Mouse (Mus musculus): ENCODE data around the gene Fuk.

DNA sequence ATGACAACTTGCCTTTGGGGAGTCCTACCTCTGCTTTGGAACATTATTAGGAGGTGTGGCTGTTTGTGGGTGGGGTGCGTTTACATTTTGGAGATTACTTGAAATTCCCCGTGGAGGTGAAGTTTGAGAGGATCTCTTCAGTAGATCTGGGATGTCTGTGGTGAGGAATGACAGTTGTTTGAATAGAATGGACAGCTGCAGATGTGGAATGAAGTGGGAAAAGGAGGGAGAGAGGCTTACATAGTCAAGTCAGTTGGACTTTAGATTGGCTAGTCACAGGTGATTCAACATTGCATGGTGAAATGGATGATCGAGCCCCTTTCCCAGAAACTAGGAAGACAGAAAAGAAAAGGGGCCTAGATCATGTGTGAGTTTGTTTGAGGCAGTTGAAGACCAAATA, 30.2 kb upstream of the Fuk start:
- TF ChIP-seq CTCF (IDR thresholded peaks at IDR 0.05; ENCODE audit: borderline replicate concordance, extremely low read depth, insufficient read depth, insufficient read length), result no peak
- no peak for TF ChIP-seq POLR2A (IDR thresholded peaks at IDR 0.05; ENCODE audit: borderline replicate concordance, extremely low read depth, insufficient read depth, insufficient read length, poor library complexity, severe bottlenecking)
